Mouse (Mus musculus): ENCODE measurements at regions not wholly inside any gene's neighbourhood (a gene's known extent, or its start where the extent isn't known, plus 50 kb on each side); places are given as distances from the start of the nearest gene placed in this dataset.

GRCm38 (mm10) chr6:84481205-84481604, 112.5 kb downstream of the Cyp26b1 start:
- no peak overlapping the region for H3K4me3 ChIP-seq (ENCODE audit: low read depth, low read length)
- WGBS = 38% methylated on average over 7 of the region's 7 CpGs
- H3K9me3 ChIP-seq (ENCODE audit: control insufficient read depth, low read length) = no peaks in the 10 kb centered on the region
- H3K9ac ChIP-seq (ENCODE audit: low read length) = no peak overlapping the region
- ATAC-seq (ENCODE audit: insufficient read depth, low FRiP score, low TSS enrichment) (no peak), DNase-seq (ENCODE audit: low spot score) (no peak)
- H3K27me3 ChIP-seq (ENCODE audit: control insufficient read depth, insufficient read depth, low read length) = no peaks in the 10 kb centered on the region
- H3K27ac ChIP-seq (ENCODE audit: low read depth, low read length) = no peak overlapping the region
- no peaks in the 10 kb centered on the region for H3K36me3 ChIP-seq (ENCODE audit: control insufficient read depth, insufficient read depth, low read length)
- no peak overlapping the region for H3K4me2 ChIP-seq (ENCODE audit: low read depth)
- H3K4me1 ChIP-seq (ENCODE audit: control insufficient read depth, insufficient read depth, low read length) = no peaks in the 10 kb centered on the region

GRCm38 (mm10) chr6:84477072-84477471, 116.6 kb downstream of the Cyp26b1 start:
- no peaks in the 10 kb centered on the region for H3K27me3 ChIP-seq (ENCODE audit: control insufficient read depth, insufficient read depth, low read length)
- H3K9ac ChIP-seq (ENCODE audit: low read length) = no peak overlapping the region
- 27% methylated on average over 6 of the region's 6 CpGs for WGBS
- no peaks in the 10 kb centered on the region for H3K36me3 ChIP-seq (ENCODE audit: control insufficient read depth, insufficient read depth, low read length)
- no peak overlapping the region for H3K4me3 ChIP-seq (ENCODE audit: low read depth, low read length)
- H3K9me3 ChIP-seq (ENCODE audit: control insufficient read depth, low read length) = no peaks in the 10 kb centered on the region
- no peak overlapping the region for H3K4me2 ChIP-seq (ENCODE audit: low read depth)
- no peak overlapping the region for H3K27ac ChIP-seq (ENCODE audit: low read depth, low read length)
- ATAC-seq (ENCODE audit: insufficient read depth, low FRiP score, low TSS enrichment) (no peak), DNase-seq (ENCODE audit: low spot score) (no peak)
- no peaks in the 10 kb centered on the region for H3K4me1 ChIP-seq (ENCODE audit: control insufficient read depth, insufficient read depth, low read length)

GRCm38 (mm10) chr6:84476466-84476865, 117.2 kb downstream of the Cyp26b1 start:
- H3K4me3 ChIP-seq (ENCODE audit: low read depth, low read length) = no peak overlapping the region
- no peak overlapping the region for H3K4me2 ChIP-seq (ENCODE audit: low read depth)
- no peak for ATAC-seq (ENCODE audit: insufficient read depth, low FRiP score, low TSS enrichment)
- no peaks in the 10 kb centered on the region for H3K4me1 ChIP-seq (ENCODE audit: control insufficient read depth, insufficient read depth, low read length)
- no peaks in the 10 kb centered on the region for H3K9me3 ChIP-seq (ENCODE audit: control insufficient read depth, low read length)
- H3K27ac ChIP-seq (ENCODE audit: low read depth, low read length) = no peak overlapping the region
- H3K27me3 ChIP-seq (ENCODE audit: control insufficient read depth, insufficient read depth, low read length) = no peaks in the 10 kb centered on the region
- H3K36me3 ChIP-seq (ENCODE audit: control insufficient read depth, insufficient read depth, low read length) = no peaks in the 10 kb centered on the region
- WGBS = 65% methylated on average over 9 of the region's 9 CpGs
- DNase-seq (ENCODE audit: low spot score) = no peak
- no peak overlapping the region for H3K9ac ChIP-seq (ENCODE audit: low read length)

GRCm38 (mm10) chr6:84474835-84475234, 118.9 kb downstream of the Cyp26b1 start:
- H3K4me2 ChIP-seq (ENCODE audit: low read depth) = no peak overlapping the region
- H3K27me3 ChIP-seq (ENCODE audit: control insufficient read depth, insufficient read depth, low read length) = no peaks in the 10 kb centered on the region
- H3K4me3 ChIP-seq (ENCODE audit: low read depth, low read length) = no peak overlapping the region
- no peaks in the 10 kb centered on the region for H3K9me3 ChIP-seq (ENCODE audit: control insufficient read depth, low read length)
- no peak overlapping the region for H3K9ac ChIP-seq (ENCODE audit: low read length)
- no peaks in the 10 kb centered on the region for H3K4me1 ChIP-seq (ENCODE audit: control insufficient read depth, insufficient read depth, low read length)
- ATAC-seq (ENCODE audit: insufficient read depth, low FRiP score, low TSS enrichment) (no peak), DNase-seq (ENCODE audit: low spot score) (no peak)
- H3K36me3 ChIP-seq (ENCODE audit: control insufficient read depth, insufficient read depth, low read length) = no peaks in the 10 kb centered on the region
- no peak overlapping the region for H3K27ac ChIP-seq (ENCODE audit: low read depth, low read length)

- Histone ChIP-seq H3K36me3 (ENCODE audit: control insufficient read depth, insufficient read depth, low read length) (no peaks in the 10 kb centered on the region), H3K4me3 (ENCODE audit: low read depth, low read length) (no peak overlapping the region), H3K9ac (ENCODE audit: low read length) (no peak overlapping the region), H3K9me3 (ENCODE audit: control insufficient read depth, low read length) (no peaks in the 10 kb centered on the region), H3K4me1 (ENCODE audit: control insufficient read depth, insufficient read depth, low read length) (no peaks in the 10 kb centered on the region), H3K4me2 (ENCODE audit: low read depth) (no peak overlapping the region), H3K27ac (ENCODE audit: low read depth, low read length) (no peak overlapping the region), H3K27me3 (ENCODE audit: control insufficient read depth, insufficient read depth, low read length) (no peaks in the 10 kb centered on the region)
- DNase-seq (ENCODE audit: low spot score) = no peak
- WGBS = 58% methylated on average over 3 of the region's 3 CpGs
- no peak for ATAC-seq (ENCODE audit: insufficient read depth, low FRiP score, low TSS enrichment)
Observed at GRCm38 (mm10) chr6:84473171-84473570, 120.5 kb downstream of the Cyp26b1 start.

GRCm38 (mm10) chr6:84472287-84472686, 121.4 kb downstream of the Cyp26b1 start:
- Histone ChIP-seq H3K27me3 (ENCODE audit: control insufficient read depth, insufficient read depth, low read length) (no peaks in the 10 kb centered on the region), H3K27ac (ENCODE audit: low read depth, low read length) (no peak overlapping the region), H3K4me3 (ENCODE audit: low read depth, low read length) (no peak overlapping the region), H3K36me3 (ENCODE audit: control insufficient read depth, insufficient read depth, low read length) (no peaks in the 10 kb centered on the region), H3K4me1 (ENCODE audit: control insufficient read depth, insufficient read depth, low read length) (no peaks in the 10 kb centered on the region), H3K9ac (ENCODE audit: low read length) (no peak overlapping the region), H3K9me3 (ENCODE audit: control insufficient read depth, low read length) (no peaks in the 10 kb centered on the region), H3K4me2 (ENCODE audit: low read depth) (no peak overlapping the region)
- 27% methylated on average over 3 of the region's 3 CpGs for WGBS
- ATAC-seq (ENCODE audit: insufficient read depth, low FRiP score, low TSS enrichment) = no peak
- no peak for DNase-seq (ENCODE audit: low spot score)

GRCm38 (mm10) chr6:84467319-84467718, 126.4 kb downstream of the Cyp26b1 start:
- Histone ChIP-seq H3K27ac (ENCODE audit: low read depth, low read length) (no peak overlapping the region), H3K27me3 (ENCODE audit: control insufficient read depth, insufficient read depth, low read length) (no peaks in the 10 kb centered on the region), H3K4me1 (ENCODE audit: control insufficient read depth, insufficient read depth, low read length) (no peaks in the 10 kb centered on the region), H3K9me3 (ENCODE audit: control insufficient read depth, low read length) (no peaks in the 10 kb centered on the region), H3K4me3 (ENCODE audit: low read depth, low read length) (no peak overlapping the region), H3K36me3 (ENCODE audit: control insufficient read depth, insufficient read depth, low read length) (no peaks in the 10 kb centered on the region), H3K4me2 (ENCODE audit: low read depth) (no peak overlapping the region), H3K9ac (ENCODE audit: low read length) (no peak overlapping the region)
- ATAC-seq (ENCODE audit: insufficient read depth, low FRiP score, low TSS enrichment) = no peak
- 89% methylated on average over 3 of the region's 3 CpGs for WGBS
- no peak for DNase-seq (ENCODE audit: low spot score)

- peak; percentile 26 for DNase-seq (ENCODE audit: low spot score)
- no peaks in the 10 kb centered on the region for H3K27me3 ChIP-seq (ENCODE audit: control insufficient read depth, insufficient read depth, low read length)
- no peaks in the 10 kb centered on the region for H3K4me1 ChIP-seq (ENCODE audit: control insufficient read depth, insufficient read depth, low read length)
- H3K4me2 ChIP-seq (ENCODE audit: low read depth) = no peak overlapping the region
- 46% methylated on average over 7 of the region's 7 CpGs for WGBS
- H3K36me3 ChIP-seq (ENCODE audit: control insufficient read depth, insufficient read depth, low read length) = no peaks in the 10 kb centered on the region
- no peak overlapping the region for H3K4me3 ChIP-seq (ENCODE audit: low read depth, low read length)
- H3K9me3 ChIP-seq (ENCODE audit: control insufficient read depth, low read length) = no peaks in the 10 kb centered on the region
- H3K9ac ChIP-seq (ENCODE audit: low read length) = no peak overlapping the region
- H3K27ac ChIP-seq (ENCODE audit: low read depth, low read length) = no peak overlapping the region
- ATAC-seq (ENCODE audit: insufficient read depth, low FRiP score, low TSS enrichment) = 0 out of 2 replicates have a peak, but pooled peaks have one; percentile 35
Observed at GRCm38 (mm10) chr6:84466223-84466622, 127.5 kb downstream of the Cyp26b1 start.

GRCm38 (mm10) chr6:84465596-84465995, 128.1 kb downstream of the Cyp26b1 start:
- Histone ChIP-seq H3K27me3 (ENCODE audit: control insufficient read depth, insufficient read depth, low read length) (no peaks in the 10 kb centered on the region), H3K4me3 (ENCODE audit: low read depth, low read length) (no peak overlapping the region), H3K36me3 (ENCODE audit: control insufficient read depth, insufficient read depth, low read length) (no peaks in the 10 kb centered on the region), H3K4me2 (ENCODE audit: low read depth) (no peak overlapping the region), H3K27ac (ENCODE audit: low read depth, low read length) (no peak overlapping the region), H3K9me3 (ENCODE audit: control insufficient read depth, low read length) (no peaks in the 10 kb centered on the region), H3K9ac (ENCODE audit: low read length) (no peak overlapping the region), H3K4me1 (ENCODE audit: control insufficient read depth, insufficient read depth, low read length) (no peaks in the 10 kb centered on the region)
- 87% methylated on average over 5 of the region's 5 CpGs for WGBS
- DNase-seq (ENCODE audit: low spot score) (no peak), ATAC-seq (ENCODE audit: insufficient read depth, low FRiP score, low TSS enrichment) (no peak)
